Mouse (Mus musculus) neural tube, embryonic 10.5 days (tissue): ENCODE measurements around the gene Maob.

ENCODE experiments used
- DNase-seq: peaks from one replicate; pipeline ENCODE4 v3.0.0-alpha.2; 2017; ENCODE audit warnings: low spot score; ENCODE audit errors: extremely low spot score

The Maob gene

GRCm38 (mm10) chrX:16817261-16817769 lies at the start of gene Maob:
Maob (minus strand) TSS chrX:16817366.
- peak; percentile 32 for DNase-seq

- DNase-seq: no peak
Observed at GRCm38 (mm10) chrX:16860244-16860643, 43.1 kb upstream of the Maob start.

DNA sequence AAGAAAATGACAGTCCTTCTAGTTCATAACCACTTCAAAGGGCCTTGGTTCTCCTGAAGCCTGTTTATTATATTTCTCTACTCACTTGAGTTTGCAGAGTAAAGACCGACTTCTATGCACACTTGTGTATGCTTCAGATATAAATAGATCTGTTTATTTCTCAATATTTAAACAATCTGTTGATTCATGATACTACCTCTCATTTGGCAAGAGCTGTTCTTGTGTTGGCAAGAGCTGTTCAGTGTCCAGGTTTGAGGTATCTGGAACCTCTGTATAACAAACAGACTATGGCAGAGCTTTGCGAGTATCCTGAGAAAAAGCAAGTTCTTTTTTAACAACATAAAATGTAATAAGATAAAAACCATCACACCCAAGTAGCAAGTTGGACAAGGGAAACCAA lies 28.9 kb upstream of the Maob start:
- no peak for DNase-seq

GRCm38 (mm10) chrX:16841443-16841842 lies 24.3 kb upstream of the Maob start:
- DNase-seq: no peak

DNA sequence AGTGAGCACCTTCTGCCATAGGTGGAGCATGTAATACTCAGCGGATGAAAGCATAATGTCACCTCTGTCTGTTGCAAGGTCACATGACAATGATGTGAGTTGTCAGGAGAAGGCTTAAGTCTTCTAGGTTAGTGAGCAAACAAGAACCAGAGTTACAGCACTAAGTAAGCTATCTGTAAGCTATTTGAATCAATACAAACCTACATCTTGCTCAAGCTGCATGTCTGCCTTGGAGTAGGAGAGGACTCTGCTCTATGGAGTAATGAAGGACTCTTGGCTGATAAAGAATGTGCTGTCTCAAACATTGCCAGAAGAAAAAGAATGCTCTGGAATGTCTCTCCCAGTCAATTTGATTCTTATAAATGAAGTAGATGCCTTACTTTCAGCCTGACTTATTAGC lies 20.1 kb upstream of the Maob start:
- DNase-seq: no peak

GRCm38 (mm10) chrX:16836488-16837082 lies 19.4 kb upstream of the Maob start:
- no peak for DNase-seq

GRCm38 (mm10) chrX:16826028-16826427 lies 8.9 kb upstream of the Maob start:
- DNase-seq: no peak

- no peak for DNase-seq
Observed at GRCm38 (mm10) chrX:16815965-16816364, 1.2 kb downstream of the Maob start.

- no peak for DNase-seq
Observed at GRCm38 (mm10) chrX:16812080-16812479, 5.1 kb downstream of the Maob start.

DNA sequence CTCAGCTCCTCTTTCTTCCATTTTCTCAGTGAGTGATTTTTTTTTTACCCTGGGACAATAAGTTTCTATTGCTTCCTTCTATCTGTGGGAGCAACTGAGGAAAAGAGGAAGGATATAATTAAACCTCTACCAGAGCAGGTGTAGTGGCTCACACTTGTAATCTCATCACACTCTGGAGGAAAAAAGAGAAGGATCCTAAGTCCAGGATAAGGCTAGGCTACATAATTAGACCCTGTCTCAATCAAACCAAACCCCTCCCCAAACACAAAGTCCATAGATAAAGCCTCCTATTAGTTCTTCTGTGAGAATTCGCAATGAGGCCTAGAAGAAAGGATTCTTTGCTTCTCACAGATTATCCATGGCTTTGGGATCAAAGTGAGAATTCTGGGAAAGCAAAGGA lies 49.7 kb downstream of the Maob start:
- no peak for DNase-seq

DNA sequence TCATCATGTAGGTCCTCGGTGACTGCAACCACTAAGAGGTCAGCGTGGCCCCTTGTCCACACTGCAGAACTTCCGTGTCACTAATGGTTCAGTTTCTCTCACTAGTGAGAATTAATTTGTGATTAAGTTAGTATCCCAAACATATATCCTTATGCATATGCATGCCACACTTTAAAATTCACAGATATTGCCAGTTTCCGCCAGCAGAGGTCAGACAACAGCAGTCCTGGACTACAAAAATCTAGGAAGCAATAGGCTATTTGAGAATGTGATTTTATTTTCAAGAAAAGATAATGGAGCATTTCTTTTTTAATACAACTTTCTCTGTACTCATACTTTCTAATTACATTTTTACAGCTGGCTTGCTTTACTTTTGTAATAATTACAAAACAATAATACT lies 51.0 kb downstream of the Maob start:
- DNase-seq: no peak

DNA sequence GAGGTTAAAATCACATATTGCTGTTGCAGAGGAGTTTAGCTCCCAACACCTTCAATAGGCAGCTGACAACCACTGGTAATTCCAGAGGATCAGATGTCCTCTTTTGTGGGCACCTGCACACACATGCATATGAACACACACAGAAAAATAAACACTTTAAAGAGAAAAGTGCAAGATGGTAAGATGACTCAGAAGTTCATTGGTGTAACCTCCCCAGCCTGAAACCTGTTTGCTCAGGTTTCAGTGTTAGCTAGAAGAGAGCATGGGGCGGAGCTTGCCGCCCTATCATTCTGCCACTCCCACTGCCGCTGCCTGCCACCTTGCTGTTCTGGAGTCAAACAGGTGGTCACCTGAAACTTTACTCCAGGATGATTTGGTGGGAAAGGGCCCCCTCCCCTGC lies 55.7 kb downstream of the Maob start:
- no peak for DNase-seq

DNA sequence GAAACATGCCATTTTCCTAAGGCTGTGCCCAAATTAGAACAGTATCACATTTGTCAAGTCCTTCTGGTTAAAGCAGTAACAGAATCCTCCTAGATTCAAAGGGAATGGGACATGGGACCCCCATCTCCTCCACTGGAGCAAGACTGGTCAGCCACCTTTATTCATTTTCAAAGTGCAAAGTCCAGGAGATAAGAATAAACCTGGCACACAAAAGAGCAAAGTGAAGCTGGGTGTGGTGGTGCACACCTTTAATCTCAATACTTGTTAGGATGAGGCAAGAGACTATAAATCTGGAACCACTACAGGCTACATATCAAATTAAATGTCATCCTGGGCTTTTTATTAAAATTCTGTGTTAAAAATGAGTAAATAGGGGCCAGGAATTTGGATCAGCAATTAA lies 62.4 kb downstream of the Maob start:
- no peak for DNase-seq

DNA sequence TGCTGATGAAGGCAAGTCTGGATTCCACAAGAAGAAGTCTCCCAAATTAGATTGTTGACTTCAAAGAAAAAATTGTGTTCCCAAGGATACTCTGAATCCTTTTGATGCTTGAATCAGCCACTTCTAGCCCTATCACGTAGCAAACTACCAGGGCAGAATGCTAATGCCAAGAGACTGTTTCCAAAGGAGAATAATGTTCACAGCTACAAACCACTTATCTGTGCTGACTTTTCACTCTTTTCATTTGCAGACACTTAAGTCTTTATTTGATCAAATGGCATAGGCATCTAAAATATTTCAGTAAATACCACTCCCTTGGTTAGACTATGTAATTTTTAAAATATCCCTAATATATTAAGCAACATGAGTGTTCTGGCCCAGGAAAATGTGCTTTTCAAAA lies 68.2 kb downstream of the Maob start:
- DNase-seq: no peak

- DNase-seq: no peak
Observed at GRCm38 (mm10) chrX:16714033-16714432, 103.1 kb downstream of the Maob start.

DNA sequence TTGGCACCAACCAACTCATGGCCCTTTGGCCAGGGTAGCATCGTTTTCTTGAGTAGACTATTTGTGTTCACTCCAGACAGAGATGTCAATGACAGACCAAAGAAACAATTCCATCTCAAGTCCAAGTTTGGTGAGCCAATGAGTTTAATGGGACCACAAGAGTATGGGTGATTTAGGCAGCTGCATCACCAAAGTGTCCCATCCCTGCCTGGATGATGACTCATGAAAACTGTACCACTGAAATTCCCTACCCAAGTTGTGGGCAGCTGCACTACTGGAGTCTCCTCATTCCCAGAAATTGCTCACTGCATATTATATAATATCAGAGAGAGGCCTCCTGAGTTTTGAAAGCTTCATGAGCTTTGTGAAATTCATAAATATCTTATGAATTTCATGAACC lies 111.1 kb downstream of the Maob start:
- no peak for DNase-seq
